Mouse (Mus musculus): ENCODE measurements around the gene Mtss1l.
"Not testable (repeated sequence)": the region's sequence is repeated elsewhere in the genome, so short reads cannot be mapped to it uniquely, and the experiment has no call there.

Mtss1l gene

DNA sequence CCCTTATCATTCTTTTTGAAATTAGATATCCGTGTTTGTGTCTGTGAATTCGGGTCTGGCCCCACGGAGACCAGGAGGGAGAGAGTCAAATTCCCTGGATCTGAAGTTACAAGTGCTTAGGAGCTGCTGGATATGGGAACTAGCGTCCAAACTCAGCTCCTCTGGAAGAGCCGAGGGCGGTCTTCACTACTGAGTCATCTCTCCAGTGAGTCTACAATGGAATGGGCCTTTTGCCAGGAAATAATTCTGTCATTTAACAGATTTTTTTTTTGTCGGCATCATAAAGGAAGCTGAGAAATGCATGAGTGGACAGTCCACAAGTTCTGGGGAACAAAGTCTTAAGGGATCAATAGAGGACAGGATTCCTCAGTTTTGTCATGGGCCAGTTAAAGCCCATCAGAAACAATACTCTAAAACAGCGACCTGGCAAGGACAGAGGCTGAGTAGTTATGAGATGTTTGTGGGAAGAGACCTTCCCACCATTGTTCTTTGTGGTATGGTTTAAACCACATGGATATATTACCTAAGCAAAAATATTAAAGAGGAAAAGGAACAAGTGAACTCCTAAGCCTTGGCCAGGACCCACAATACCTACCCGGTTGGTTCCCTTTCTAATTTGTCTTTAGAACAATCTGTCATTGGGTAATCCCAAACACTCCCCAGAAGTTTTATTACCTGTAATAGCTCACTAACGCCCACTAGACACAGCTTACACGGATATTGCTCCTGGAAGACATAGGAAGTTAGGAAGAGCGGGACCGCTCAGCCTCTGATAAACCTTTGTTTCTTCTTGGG lies 58.8 kb downstream of the Mtss1l start:
- DNase-seq (ENCODE audit: low spot score): no peak

DNA sequence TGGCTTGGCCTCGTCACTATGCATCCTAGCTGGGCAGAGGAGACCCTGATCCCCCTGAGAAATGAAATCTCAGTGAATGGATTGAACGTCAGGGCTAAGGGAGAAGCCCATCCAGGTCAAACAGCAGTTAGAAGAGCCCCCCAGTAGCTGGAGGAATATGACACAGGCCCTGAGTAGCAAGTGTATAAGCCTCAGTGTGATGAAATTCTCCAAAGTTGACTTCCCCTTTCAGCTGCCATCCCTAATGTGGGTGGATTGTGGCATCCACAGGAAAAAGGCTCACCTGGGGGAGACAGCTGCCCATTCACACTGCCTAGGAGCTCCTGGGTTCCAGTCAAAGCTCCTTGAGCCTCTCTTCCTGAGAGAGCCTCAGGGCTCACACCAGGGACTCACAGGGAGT lies 64.1 kb downstream of the Mtss1l start:
- no peak for DNase-seq (ENCODE audit: low spot score)

DNA sequence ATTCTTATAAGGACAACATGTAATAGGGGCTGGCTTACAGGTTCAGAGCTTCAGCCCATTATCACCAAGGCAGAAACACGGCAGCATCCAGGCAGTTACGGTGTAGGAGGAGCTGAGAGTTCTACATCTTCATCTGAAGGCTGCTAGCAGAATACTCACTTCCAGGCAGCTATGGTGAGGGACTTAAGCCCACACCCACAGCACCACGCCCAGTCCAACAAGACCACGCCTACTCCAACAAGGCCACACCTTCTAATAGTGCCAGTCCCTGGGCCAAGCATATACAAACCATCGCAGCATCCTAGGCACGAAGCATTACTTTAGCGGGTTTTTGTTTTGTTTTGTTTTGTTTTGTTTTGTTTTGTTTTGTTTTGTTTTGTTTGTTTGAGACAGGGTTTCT lies 65.2 kb downstream of the Mtss1l start:
- not testable (repeated sequence) for DNase-seq (ENCODE audit: low spot score)

DNA sequence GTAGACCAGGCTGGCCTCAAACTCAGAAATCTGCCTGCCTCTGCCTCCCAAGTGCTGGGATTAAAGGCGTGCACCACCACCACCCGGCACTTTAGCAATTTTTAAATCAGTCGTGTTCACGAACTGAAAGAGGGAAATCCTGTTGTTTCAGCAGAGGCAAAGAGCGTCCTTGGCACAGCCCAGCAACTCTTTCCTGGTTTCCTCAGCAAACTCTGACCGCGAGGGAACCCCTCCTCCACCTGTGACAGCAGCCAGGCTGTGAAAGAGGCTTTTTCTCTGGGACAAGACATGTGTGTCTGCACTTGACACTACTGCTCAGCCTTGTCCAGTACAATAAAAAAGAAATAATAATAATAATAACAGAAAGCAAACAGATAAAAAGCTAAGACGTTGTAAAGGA lies 65.7 kb downstream of the Mtss1l start:
- no peak for DNase-seq (ENCODE audit: low spot score)

DNA sequence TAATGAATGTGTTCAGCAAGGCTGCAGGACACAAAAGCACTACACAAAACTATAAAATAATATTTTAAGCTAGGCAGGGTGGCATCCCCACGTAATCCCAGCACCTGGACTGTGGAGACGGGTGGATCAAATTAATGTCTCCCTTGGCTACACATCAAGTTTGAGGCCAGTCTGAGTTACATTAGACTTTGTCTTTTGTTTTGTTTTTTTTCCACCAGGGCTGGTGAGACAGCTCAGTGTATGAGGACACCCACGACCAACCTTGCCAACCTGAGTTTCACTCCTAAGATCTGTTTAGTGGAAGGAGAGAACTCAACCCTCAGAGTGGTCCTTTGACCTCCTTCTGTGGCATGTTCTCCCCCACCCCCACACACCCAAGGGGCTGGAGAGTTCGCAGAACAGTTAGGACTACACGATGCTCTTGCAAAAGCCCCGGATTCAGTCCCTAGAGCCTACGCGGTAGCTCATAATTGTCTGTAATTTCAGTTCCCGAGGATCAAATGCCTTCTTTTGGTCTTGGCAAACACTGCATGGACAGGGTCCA lies 66.2 kb downstream of the Mtss1l start:
- DNase-seq (ENCODE audit: low spot score): no peak

DNA sequence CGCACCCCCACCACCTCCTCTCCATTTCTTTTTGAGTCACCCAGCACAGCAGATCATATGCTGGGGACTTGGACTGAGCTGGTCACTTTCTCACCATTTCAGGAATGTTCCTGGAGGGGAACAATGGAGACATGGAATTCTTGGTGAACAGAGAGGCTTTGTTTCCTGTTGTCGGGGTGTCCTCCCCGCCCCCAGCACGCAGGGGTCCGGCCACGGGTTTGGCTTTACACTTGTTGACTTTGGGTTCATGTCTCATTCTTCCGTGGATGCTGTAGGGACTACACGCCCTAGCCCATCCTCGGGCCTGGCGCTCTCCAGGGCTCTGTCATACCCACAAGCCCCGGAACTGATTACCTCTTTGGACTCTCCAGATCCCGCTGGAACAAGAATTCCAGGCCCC lies 67.7 kb downstream of the Mtss1l start:
- no peak for DNase-seq (ENCODE audit: low spot score)

DNA sequence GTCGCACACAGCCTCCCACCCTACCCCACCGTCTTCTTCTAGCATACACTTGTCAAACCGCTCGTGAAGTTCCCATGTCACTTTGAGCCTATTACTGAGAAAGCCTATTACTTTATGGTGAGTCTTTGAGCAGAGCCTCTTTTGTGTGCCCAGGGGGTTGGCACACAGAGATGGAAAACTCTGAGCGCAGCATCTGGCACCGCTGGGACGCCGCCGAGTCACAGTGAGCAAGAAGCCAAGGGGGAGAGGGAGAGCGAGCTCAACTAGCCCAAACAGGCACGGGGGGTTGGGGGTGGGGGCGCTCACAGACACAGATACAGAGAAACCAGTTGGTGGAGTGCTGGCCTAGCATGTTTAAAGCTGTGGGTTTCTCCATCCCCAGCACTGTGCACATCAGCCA lies 68.3 kb downstream of the Mtss1l start:
- no peak for DNase-seq (ENCODE audit: low spot score)

DNA sequence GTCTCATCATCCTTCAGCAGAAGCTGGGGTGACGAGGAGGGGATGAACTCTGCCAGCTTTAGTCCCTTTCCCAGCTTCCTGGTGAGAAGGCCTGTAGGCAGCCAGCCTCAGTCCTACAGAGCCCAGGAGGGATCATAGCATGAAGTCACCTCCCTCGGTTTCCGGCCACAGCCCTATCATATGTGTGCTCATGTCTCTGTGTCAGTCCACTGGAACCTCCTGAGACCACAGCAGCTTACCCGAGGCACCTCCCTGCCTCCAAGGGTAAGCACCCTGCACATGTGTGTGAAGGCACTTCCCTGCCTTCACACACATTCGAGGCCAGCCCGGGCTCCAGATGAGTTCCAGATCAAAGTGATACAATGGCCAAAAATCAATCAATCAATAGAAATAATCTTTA lies 69.0 kb downstream of the Mtss1l start:
- no peak for DNase-seq (ENCODE audit: low spot score)

Data from ovary, postnatal 10 days (tissue).